Mouse (Mus musculus) lung, adult 2 months (tissue): ENCODE results near the gene Stc2.

Source experiments
- CTCF ChIP-seq: fragments of 200-500 bp; IDR thresholded peaks from 2 replicates; pipeline ENCODE4 v1.5.1; 2011; ENCODE audit warnings: mild to moderate bottlenecking, low read length, control low read depth; ENCODE audit not compliant: insufficient read depth
- POLR2A ChIP-seq: fragments of 200-500 bp; IDR thresholded peaks from 2 replicates; pipeline ENCODE4 v1.6.1; 2011; ENCODE audit warnings: low read depth, mild to moderate bottlenecking, control low read depth, low read length, borderline replicate concordance; ENCODE audit errors: extremely low read depth

DNA sequence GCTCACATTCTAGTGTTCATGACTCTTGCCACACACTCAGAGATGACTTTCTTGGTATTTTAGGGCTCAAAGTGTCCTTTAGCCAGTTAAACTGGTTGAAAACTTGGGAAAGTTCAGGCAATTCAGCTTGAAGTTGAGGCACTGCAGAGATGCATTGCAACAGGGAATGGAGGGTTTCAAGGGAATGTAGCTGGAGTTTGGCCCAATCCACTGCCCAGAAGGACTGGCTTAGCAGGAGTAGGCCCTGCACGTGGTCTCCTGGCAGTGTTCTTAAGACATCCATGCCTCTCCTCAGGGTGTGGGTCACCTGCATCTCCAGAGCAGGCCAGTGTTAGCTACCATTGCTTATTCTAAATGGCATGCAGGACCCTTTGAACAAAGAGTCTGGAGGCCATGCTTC, 7.0 kb downstream of the Stc2 start:
- TF ChIP-seq CTCF (no peak), POLR2A (no peak)
